Mouse (Mus musculus): ENCODE results near the gene Epb41l2. TPM values are rescaled to one million over a fixed set of nuclear protein-coding genes. Genes with fewer than 3 reads are reported as not detected.

Gene Epb41l2
- polyA plus RNA-seq, 1 experiment = 46.5 TPM

- H3K4me3 ChIP-seq (replicated peaks; ENCODE audit: insufficient read depth, low read depth, low read length) = no peak overlapping the region
- no peak for DNase-seq
- no peak overlapping the region for H3K27ac ChIP-seq (ENCODE audit: insufficient read depth, low read length)
- no peaks in the 10 kb centered on the region for H3K4me1 ChIP-seq (ENCODE audit: control insufficient read depth, insufficient read depth, low read length)
- TF ChIP-seq POLR2A (IDR thresholded peaks at IDR 0.05; ENCODE audit: borderline replicate concordance, insufficient read depth, low read length) (no peak), CTCF (IDR thresholded peaks at IDR 0.05; ENCODE audit: borderline replicate concordance, insufficient read depth, low read depth, low read length) (no peak)
- WGBS = 25% methylated on average over 1 of the region's 1 CpGs
- H3K27me3 ChIP-seq (ENCODE audit: control insufficient read depth, insufficient read depth, low read length) = no peaks in the 10 kb centered on the region
Measured at GRCm38 (mm10) chr10:25402886-25403285, 43.3 kb downstream of the Epb41l2 start.

GRCm38 (mm10) chr10:25403813-25404701 is 44.5 kb downstream of the Epb41l2 start:
- TF ChIP-seq POLR2A (IDR thresholded peaks at IDR 0.05; ENCODE audit: borderline replicate concordance, insufficient read depth, low read length) (no peak), CTCF (IDR thresholded peaks at IDR 0.05; ENCODE audit: borderline replicate concordance, insufficient read depth, low read depth, low read length) (no peak)

GRCm38 (mm10) chr10:25404702-25405098 is 45.1 kb downstream of the Epb41l2 start:
- DNase-seq = no peak
- 42% methylated on average over 6 of the region's 6 CpGs for WGBS
- no peak overlapping the region for H3K27ac ChIP-seq (ENCODE audit: insufficient read depth, low read length)
- H3K27me3 ChIP-seq (ENCODE audit: control insufficient read depth, insufficient read depth, low read length) = no peaks in the 10 kb centered on the region
- no peaks in the 10 kb centered on the region for H3K4me1 ChIP-seq (ENCODE audit: control insufficient read depth, insufficient read depth, low read length)
- H3K4me3 ChIP-seq (replicated peaks; ENCODE audit: insufficient read depth, low read depth, low read length) = no peak overlapping the region
- TF ChIP-seq CTCF (IDR thresholded peaks at IDR 0.05; ENCODE audit: borderline replicate concordance, insufficient read depth, low read depth, low read length) (no peak), POLR2A (IDR thresholded peaks at IDR 0.05; ENCODE audit: borderline replicate concordance, insufficient read depth, low read length) (no peak)

More at GRCm38 (mm10) chr10:25403813-25404701, 44.5 kb downstream of the Epb41l2 start:
- no peak for DNase-seq
- WGBS = 80% methylated on average over 15 of the region's 15 CpGs
- no peaks in the 10 kb centered on the region for H3K4me1 ChIP-seq (ENCODE audit: control insufficient read depth, insufficient read depth, low read length)
- H3K27ac ChIP-seq (ENCODE audit: insufficient read depth, low read length) = no peak overlapping the region
- no peaks in the 10 kb centered on the region for H3K27me3 ChIP-seq (ENCODE audit: control insufficient read depth, insufficient read depth, low read length)
- H3K4me3 ChIP-seq (replicated peaks; ENCODE audit: insufficient read depth, low read depth, low read length) = no peak overlapping the region

- Histone ChIP-seq H3K27ac (ENCODE audit: insufficient read depth, low read length) (no peak overlapping the region), H3K4me3 (replicated peaks; ENCODE audit: insufficient read depth, low read depth, low read length) (no peak overlapping the region), H3K27me3 (ENCODE audit: control insufficient read depth, insufficient read depth, low read length) (no peaks in the 10 kb centered on the region), H3K4me1 (ENCODE audit: control insufficient read depth, insufficient read depth, low read length) (no peaks in the 10 kb centered on the region)
- WGBS = 93% methylated on average over 8 of the region's 8 CpGs
- DNase-seq = no peak
- TF ChIP-seq CTCF (IDR thresholded peaks at IDR 0.05; ENCODE audit: borderline replicate concordance, insufficient read depth, low read depth, low read length) = no peak
- TF ChIP-seq POLR2A (IDR thresholded peaks at IDR 0.05; ENCODE audit: borderline replicate concordance, insufficient read depth, low read length) = no peak
Measured at GRCm38 (mm10) chr10:25405551-25405950, 46.0 kb downstream of the Epb41l2 start.

GRCm38 (mm10) chr10:25406695-25407094 is 47.1 kb downstream of the Epb41l2 start:
- H3K27me3 ChIP-seq (ENCODE audit: control insufficient read depth, insufficient read depth, low read length) = no peaks in the 10 kb centered on the region
- no peak for DNase-seq
- H3K4me3 ChIP-seq (replicated peaks; ENCODE audit: insufficient read depth, low read depth, low read length) = no peak overlapping the region
- no peak overlapping the region for H3K27ac ChIP-seq (ENCODE audit: insufficient read depth, low read length)
- TF ChIP-seq POLR2A (IDR thresholded peaks at IDR 0.05; ENCODE audit: borderline replicate concordance, insufficient read depth, low read length) (no peak), CTCF (IDR thresholded peaks at IDR 0.05; ENCODE audit: borderline replicate concordance, insufficient read depth, low read depth, low read length) (no peak)
- H3K4me1 ChIP-seq (ENCODE audit: control insufficient read depth, insufficient read depth, low read length) = no peaks in the 10 kb centered on the region
- 88% methylated on average over 5 of the region's 5 CpGs for WGBS

GRCm38 (mm10) chr10:25408136-25408650 is 48.6 kb downstream of the Epb41l2 start:
- H3K27ac ChIP-seq (ENCODE audit: insufficient read depth, low read length) = no peak overlapping the region
- no peaks in the 10 kb centered on the region for H3K27me3 ChIP-seq (ENCODE audit: control insufficient read depth, insufficient read depth, low read length)
- TF ChIP-seq CTCF (IDR thresholded peaks at IDR 0.05; ENCODE audit: borderline replicate concordance, insufficient read depth, low read depth, low read length) (no peak), POLR2A (IDR thresholded peaks at IDR 0.05; ENCODE audit: borderline replicate concordance, insufficient read depth, low read length) (no peak)
- no peak overlapping the region for H3K4me3 ChIP-seq (replicated peaks; ENCODE audit: insufficient read depth, low read depth, low read length)
- no peak for DNase-seq
- H3K4me1 ChIP-seq (ENCODE audit: control insufficient read depth, insufficient read depth, low read length) = no peaks in the 10 kb centered on the region
- 86% methylated on average over 14 of the region's 14 CpGs for WGBS

- no peak overlapping the region for H3K27ac ChIP-seq (ENCODE audit: insufficient read depth, low read length)
- H3K27me3 ChIP-seq (ENCODE audit: control insufficient read depth, insufficient read depth, low read length) = no peaks in the 10 kb centered on the region
- no peak for TF ChIP-seq CTCF (IDR thresholded peaks at IDR 0.05; ENCODE audit: borderline replicate concordance, insufficient read depth, low read depth, low read length)
- no peak for TF ChIP-seq POLR2A (IDR thresholded peaks at IDR 0.05; ENCODE audit: borderline replicate concordance, insufficient read depth, low read length)
- H3K4me1 ChIP-seq (ENCODE audit: control insufficient read depth, insufficient read depth, low read length) = no peaks in the 10 kb centered on the region
- WGBS = 74% methylated on average over 6 of the region's 6 CpGs
- no peak overlapping the region for H3K4me3 ChIP-seq (replicated peaks; ENCODE audit: insufficient read depth, low read depth, low read length)
- no peak for DNase-seq
Measured at GRCm38 (mm10) chr10:25411836-25412373, 52.3 kb downstream of the Epb41l2 start.
